Mouse (Mus musculus): Measurements from ENCODE around the gene Klhdc8a. TPM values are rescaled to one million over a fixed set of nuclear protein-coding genes. Genes with fewer than 3 reads are reported as not detected.
A peak's percentile ranks its signal among the peaks of the same experiment; 100 is the strongest.

Klhdc8a gene
- polyA plus RNA-seq, 1 experiment from 2014 or later: 0.13 TPM

DNA sequence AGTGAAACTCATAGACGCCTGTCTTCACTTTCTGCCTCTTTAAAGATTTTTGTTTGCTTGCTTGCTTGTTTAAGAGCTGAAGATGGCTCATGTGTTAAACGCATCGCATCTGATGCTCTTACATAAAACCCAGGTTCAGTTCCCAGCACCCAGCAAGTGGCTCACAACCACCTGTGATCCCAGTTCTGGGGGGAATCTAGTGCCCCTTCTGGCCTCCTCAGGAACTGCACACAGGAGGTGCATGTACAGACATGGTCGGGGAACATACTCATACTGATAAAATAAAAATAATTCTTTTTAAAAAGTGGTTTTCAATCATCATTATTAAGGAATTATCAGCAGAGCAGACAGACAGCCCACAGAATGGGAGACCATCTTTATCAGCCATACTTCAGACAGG, 52.6 kb downstream of the Klhdc8a start:
- no peaks in the 10 kb centered on the region for H3K27me3 ChIP-seq
- H3K4me3 ChIP-seq: no peak overlapping the region
- no peaks in the 10 kb centered on the region for H3K9me3 ChIP-seq
- H3K36me3 ChIP-seq: no peaks in the 10 kb centered on the region
- no peak overlapping the region for H3K9ac ChIP-seq
- WGBS: 91% methylated on average over 4 of the region's 4 CpGs
- H3K4me2 ChIP-seq: no peak overlapping the region
- H3K27ac ChIP-seq: no peak overlapping the region
- peaks cover 21% of the 10 kb centered on the region for H3K4me1 ChIP-seq
- no peak for ATAC-seq (ENCODE audit: insufficient number of reproducible peaks, low FRiP score, low TSS enrichment, low read depth)

DNA sequence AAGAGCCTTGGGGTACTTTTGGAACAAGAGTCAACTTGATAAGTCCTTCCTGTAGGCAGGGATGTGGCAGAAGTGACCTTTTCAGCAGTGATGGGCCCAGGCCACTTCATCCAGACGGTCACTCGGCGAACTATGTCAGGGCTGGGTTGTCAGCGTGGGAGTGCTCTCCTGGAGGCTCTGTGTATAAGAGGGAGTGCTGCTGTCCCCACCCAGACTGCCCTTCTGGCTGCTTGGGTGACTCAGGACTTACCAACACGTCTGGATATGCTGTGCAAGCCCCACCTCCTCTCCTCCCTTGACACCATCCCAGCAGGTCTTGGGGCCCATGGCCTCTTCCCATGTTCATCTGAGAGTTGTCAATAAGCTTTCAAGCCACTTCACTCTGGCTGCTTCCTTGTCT, 55.0 kb downstream of the Klhdc8a start:
- H3K4me2 ChIP-seq: no peak overlapping the region
- peaks cover 10% of the 10 kb centered on the region; the same call in 1 of the 2 replicates for H3K4me1 ChIP-seq
- H3K4me3 ChIP-seq: no peak overlapping the region
- 67% methylated on average over 5 of the region's 5 CpGs for WGBS
- H3K27ac ChIP-seq: no peak overlapping the region
- H3K27me3 ChIP-seq: no peaks in the 10 kb centered on the region
- no peaks in the 10 kb centered on the region for H3K9me3 ChIP-seq
- no peak overlapping the region for H3K9ac ChIP-seq
- no peak for ATAC-seq (ENCODE audit: insufficient number of reproducible peaks, low FRiP score, low TSS enrichment, low read depth)
- peaks cover 16% of the 10 kb centered on the region for H3K36me3 ChIP-seq

DNA sequence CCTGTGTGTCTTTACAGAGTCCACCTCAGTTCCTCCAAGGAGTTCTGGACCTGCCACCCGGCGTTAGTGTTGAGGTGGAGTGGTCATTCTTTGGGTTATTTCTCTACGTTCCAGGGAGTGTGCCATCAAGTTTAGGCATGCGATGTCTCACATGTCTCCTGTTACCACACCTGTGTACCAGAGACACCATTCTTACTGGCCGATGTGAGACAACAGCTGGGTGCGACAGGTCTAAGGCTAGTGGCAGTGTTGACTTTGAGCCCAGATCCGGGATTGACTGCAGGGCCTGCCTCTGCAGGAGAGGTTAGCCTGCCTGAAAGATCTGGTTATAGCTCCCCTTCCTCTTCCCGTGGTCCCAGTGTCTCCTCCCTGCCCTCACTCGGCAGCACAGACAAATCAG, 55.8 kb downstream of the Klhdc8a start:
- Histone ChIP-seq H3K9ac (no peak overlapping the region), H3K36me3 (peaks cover 25% of the 10 kb centered on the region), H3K4me1 (peaks cover 10% of the 10 kb centered on the region; the same call in 1 of the 2 replicates), H3K27me3 (no peaks in the 10 kb centered on the region), H3K9me3 (no peaks in the 10 kb centered on the region), H3K27ac (no peak overlapping the region), H3K4me3 (no peak overlapping the region), H3K4me2 (no peak overlapping the region)
- 69% methylated on average over 9 of the region's 9 CpGs for WGBS
- ATAC-seq (ENCODE audit: insufficient number of reproducible peaks, low FRiP score, low TSS enrichment, low read depth): no peak

DNA sequence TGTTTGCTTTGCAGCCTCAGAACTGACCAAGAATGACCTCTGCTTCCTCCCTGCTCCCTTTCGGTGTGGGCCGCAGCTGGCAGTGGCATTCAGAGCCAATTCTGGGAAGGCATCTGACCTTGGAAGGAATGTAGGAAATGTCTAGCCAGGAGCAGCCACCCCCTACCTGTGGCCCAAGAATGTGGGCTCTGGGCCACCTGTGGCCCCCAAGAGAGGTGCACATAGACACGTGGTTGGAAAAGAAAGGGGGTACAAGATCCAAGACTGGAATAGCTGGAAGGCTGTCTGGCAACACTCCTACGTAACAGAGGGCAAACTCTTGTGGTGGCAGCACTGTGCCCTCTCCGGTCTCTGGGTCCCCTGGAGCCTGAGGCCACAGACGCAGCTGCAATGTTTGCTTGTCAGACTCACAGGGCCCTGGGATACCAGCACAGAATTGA, 56.8 kb downstream of the Klhdc8a start:
- no peak overlapping the region for H3K4me2 ChIP-seq
- no peak for ATAC-seq (ENCODE audit: insufficient number of reproducible peaks, low FRiP score, low TSS enrichment, low read depth)
- no peaks in the 10 kb centered on the region for H3K9me3 ChIP-seq
- peaks cover 10% of the 10 kb centered on the region; the same call in 1 of the 2 replicates for H3K4me1 ChIP-seq
- no peak overlapping the region for H3K9ac ChIP-seq
- H3K36me3 ChIP-seq: peaks cover 34% of the 10 kb centered on the region
- 58% methylated on average over 6 of the region's 6 CpGs for WGBS
- H3K27me3 ChIP-seq: no peaks in the 10 kb centered on the region
- H3K27ac ChIP-seq: no peak overlapping the region
- no peak overlapping the region for H3K4me3 ChIP-seq

DNA sequence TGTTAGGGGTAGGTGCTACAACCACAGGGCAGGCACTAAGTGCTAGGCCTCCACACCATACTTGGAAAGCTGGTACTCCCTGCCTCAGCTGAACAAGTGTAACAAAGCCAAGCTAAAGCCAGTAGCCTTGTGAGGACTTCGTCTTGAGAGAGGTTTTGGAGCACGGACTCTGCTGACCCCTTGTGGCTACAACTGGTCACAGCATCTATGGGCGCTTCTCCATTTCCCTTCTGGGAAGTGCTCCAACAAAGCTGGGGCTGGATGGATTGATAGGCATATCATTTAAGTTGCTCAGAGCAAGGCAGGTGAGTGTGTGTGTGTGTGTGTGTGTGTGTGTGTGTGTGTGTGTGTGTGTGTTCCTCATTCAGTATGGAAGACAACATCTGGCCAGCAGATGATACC, 57.4 kb downstream of the Klhdc8a start:
- H3K27ac ChIP-seq: no peak overlapping the region
- WGBS: 0% methylated on average over 3 of the region's 3 CpGs

DNA sequence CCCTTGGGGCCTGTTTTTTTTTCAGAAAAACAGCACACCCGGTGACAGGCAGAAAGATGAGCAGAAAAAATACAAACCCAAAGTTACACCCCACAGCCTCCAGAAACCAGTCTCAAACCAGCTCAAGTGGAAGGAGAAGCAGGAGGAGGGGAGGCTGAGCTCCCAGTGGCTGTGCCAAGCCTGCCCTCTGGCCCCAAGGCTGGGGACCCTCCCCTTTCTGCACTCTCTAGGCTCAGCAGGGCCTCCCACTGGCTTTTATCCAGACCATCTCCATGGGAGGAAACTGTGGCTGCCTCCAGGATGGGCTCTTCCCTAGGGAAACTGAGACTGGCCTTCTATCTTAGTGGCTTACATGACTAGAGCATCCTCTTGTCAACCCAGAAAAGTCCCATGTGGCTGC, 58.4 kb downstream of the Klhdc8a start:
- WGBS: 50% methylated on average over 1 of the region's 1 CpGs
- peaks cover 10% of the 10 kb centered on the region; the same call in 1 of the 2 replicates for H3K4me1 ChIP-seq
- no peaks in the 10 kb centered on the region for H3K27me3 ChIP-seq
- peak overlapping the region; percentile 33; the same call in 1 of the 2 replicates for H3K27ac ChIP-seq
- no peak overlapping the region for H3K4me3 ChIP-seq
- H3K4me2 ChIP-seq: no peak overlapping the region
- H3K9me3 ChIP-seq: no peaks in the 10 kb centered on the region
- peaks cover 51% of the 10 kb centered on the region for H3K36me3 ChIP-seq
- ATAC-seq (ENCODE audit: insufficient number of reproducible peaks, low FRiP score, low TSS enrichment, low read depth): no peak
- no peak overlapping the region for H3K9ac ChIP-seq

More for the DNA sequence above, 57.4 kb downstream of the Klhdc8a start:
- Histone ChIP-seq H3K36me3 (peaks cover 41% of the 10 kb centered on the region), H3K4me2 (no peak overlapping the region), H3K4me3 (no peak overlapping the region), H3K9ac (no peak overlapping the region), H3K9me3 (no peaks in the 10 kb centered on the region), H3K27me3 (no peaks in the 10 kb centered on the region), H3K4me1 (peaks cover 10% of the 10 kb centered on the region; the same call in 1 of the 2 replicates)
- no peak for ATAC-seq (ENCODE audit: insufficient number of reproducible peaks, low FRiP score, low TSS enrichment, low read depth)

Other genes with a start within 250 kb of the Klhdc8a start
- gene Mfsd4a, start 230.6 kb upstream of the Klhdc8a start, polyA plus RNA-seq (2015; fragmentation: Nextera tagmentation; extraction: Ambion mirVana): 11.7 and 14.7 TPM in 2 replicates
- 1.4 and 2.7 TPM in 2 replicates for gene Cdk18, start 158.9 kb upstream of the Klhdc8a start, polyA plus RNA-seq (2015; fragmentation: Nextera tagmentation; extraction: Ambion mirVana)
- 0.29 and 0.56 TPM in 2 replicates for gene Lemd1, start 107.2 kb upstream of the Klhdc8a start, polyA plus RNA-seq (2015; fragmentation: Nextera tagmentation; extraction: Ambion mirVana)
- 0.12 and 0.25 TPM in 2 replicates for gene AC124108.1, start 107.2 kb upstream of the Klhdc8a start, polyA plus RNA-seq (2015; fragmentation: Nextera tagmentation; extraction: Ambion mirVana)
- not detected in 2 replicates for gene Gm10188, start 68.9 kb upstream of the Klhdc8a start, polyA plus RNA-seq (2015; fragmentation: Nextera tagmentation; extraction: Ambion mirVana)
- 6.9 and 8.2 TPM in 2 replicates for gene Nuak2, start 17.5 kb downstream of the Klhdc8a start, polyA plus RNA-seq (2015; fragmentation: Nextera tagmentation; extraction: Ambion mirVana)
- gene Tmcc2, start 92.7 kb downstream of the Klhdc8a start, polyA plus RNA-seq (2015; fragmentation: Nextera tagmentation; extraction: Ambion mirVana): 7.3 and 9.9 TPM in 2 replicates
- gene Dstyk, start 118.9 kb downstream of the Klhdc8a start, polyA plus RNA-seq (2015; fragmentation: Nextera tagmentation; extraction: Ambion mirVana): 13.7 and 16.5 TPM in 2 replicates
- 40.1 and 41.5 TPM in 2 replicates for gene Rbbp5, start 178.7 kb downstream of the Klhdc8a start, polyA plus RNA-seq (2015; fragmentation: Nextera tagmentation; extraction: Ambion mirVana)
- gene Tmem81, start 207.6 kb downstream of the Klhdc8a start, polyA plus RNA-seq (2015; fragmentation: Nextera tagmentation; extraction: Ambion mirVana): 1.3 TPM in 2 replicates
- gene Cntn2, start 244.6 kb downstream of the Klhdc8a start, polyA plus RNA-seq (2015; fragmentation: Nextera tagmentation; extraction: Ambion mirVana): 0.20 and 0.35 TPM in 2 replicates

Data from limb, embryonic 15.5 days (tissue).